Mouse (Mus musculus) adipocyte (in vitro differentiated cells): ENCODE measurements around the gene Tmem131.

Source experiments
- DNase-seq: peaks from one replicate; pipeline ENCODE4 v3.0.0-alpha.2; 2016; ENCODE audit warnings: low spot score

The Tmem131 gene

DNA sequence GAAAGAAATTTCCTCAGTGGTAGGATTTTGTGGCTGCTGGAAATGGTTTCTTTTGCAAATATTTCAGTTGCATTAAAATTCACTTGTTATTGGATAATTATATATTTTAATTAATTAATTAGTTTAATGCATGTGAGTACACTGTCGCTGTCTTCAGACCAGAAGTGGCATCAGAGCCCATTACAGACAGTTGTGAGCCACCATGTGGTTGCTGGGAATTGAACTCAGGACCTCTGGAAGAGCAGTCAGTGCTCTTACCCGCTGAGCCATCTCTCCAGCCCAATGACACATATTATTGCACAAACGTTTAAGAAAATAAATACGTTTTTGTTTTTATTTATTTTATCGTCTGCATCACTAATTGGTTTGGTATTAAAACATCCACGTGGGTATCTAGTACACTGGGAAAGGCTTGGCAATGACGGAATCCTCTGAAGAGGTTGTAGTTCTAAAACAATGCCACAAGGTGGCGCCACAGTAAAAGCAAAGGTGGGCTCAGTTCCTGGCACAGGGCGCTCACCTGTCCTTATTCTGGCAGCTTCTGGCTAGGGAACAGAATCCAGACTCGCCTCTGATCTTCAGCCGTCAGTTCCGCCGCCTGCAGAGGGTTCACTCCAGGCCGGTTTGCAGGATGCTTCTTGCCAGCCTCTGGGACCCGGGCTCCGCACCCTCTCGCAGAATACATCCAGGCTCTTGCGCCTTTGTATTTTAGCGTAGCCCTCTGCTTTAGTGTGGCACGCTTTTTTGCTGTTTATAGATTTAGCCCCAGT is 158.9 kb downstream of the Tmem131 start:
- peak; percentile 63 for DNase-seq

GRCm38 (mm10) chr1:36782476-36782875 is 161.0 kb downstream of the Tmem131 start:
- no peak for DNase-seq

GRCm38 (mm10) chr1:36780793-36781192 is 162.7 kb downstream of the Tmem131 start:
- no peak for DNase-seq

GRCm38 (mm10) chr1:36772198-36772934 is 171.1 kb downstream of the Tmem131 start:
- peak; percentile 4 for DNase-seq

DNA sequence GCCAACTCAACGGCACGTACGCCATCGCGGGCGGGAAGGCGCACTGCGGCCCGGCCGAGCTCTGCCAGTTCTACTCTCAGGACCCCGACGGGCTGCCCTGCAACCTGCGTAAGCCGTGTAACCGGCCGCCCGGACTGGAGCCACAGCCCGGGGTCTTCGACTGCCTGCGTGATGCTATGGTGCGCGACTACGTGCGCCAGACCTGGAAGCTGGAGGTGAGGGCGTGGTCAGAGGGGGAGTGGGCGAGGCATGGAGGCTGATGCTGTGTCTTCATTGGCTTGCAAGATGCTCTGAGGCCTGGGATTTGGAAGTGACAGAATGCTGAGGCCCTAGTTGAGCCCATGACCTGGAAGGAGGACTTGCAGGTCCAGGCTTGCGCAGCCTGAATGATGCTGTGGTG is 172.5 kb downstream of the Tmem131 start:
- DNase-seq = no peak

DNA sequence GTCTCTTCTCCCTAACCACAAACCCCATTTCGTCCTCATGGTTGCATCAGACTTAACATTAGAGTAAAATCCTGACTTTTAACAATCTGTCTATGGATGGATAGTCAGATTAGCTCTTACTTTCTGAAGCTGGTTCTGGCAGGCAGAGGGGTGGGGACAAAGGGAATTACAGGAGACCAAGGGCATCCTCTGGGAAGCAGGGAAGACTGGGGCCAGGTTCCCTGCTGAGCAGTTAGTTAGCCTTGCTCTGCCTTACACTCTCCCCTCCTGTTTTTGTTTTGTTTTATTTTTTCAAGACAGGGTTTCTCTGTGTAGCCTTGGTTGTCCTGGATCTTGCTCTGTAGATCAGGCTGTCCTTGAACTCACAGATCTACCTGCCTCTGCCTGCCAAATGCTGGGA is 173.5 kb downstream of the Tmem131 start:
- DNase-seq = no peak

DNA sequence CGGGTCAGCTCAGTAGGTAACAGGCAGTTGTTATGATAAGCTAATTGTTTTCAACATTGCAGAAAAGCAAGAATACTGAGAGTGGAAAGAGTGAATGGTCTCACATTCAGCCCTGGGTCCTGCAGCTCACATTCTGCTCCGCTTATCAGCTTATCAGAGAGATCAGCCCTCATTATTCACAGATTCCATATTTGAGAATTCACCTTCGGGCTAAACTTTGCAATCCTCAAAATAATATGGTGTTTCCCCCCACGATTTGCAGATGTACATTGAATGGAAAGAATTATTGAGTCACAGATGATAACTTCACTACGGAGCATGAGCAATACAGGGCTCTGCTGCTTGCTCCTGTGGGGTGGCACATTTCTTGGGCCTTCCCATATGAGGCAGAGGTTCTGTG is 174.7 kb downstream of the Tmem131 start:
- no peak for DNase-seq

GRCm38 (mm10) chr1:36767321-36767720 is 176.1 kb downstream of the Tmem131 start:
- DNase-seq = no peak

- DNase-seq = no peak
Measured at GRCm38 (mm10) chr1:36766431-36767205, 176.8 kb downstream of the Tmem131 start.

- no peak for DNase-seq
Measured at GRCm38 (mm10) chr1:36761568-36761967, 181.9 kb downstream of the Tmem131 start, which contains the start of gene Zap70. TSS of gene Zap70 (plus strand) at chr1:36761798.

DNA sequence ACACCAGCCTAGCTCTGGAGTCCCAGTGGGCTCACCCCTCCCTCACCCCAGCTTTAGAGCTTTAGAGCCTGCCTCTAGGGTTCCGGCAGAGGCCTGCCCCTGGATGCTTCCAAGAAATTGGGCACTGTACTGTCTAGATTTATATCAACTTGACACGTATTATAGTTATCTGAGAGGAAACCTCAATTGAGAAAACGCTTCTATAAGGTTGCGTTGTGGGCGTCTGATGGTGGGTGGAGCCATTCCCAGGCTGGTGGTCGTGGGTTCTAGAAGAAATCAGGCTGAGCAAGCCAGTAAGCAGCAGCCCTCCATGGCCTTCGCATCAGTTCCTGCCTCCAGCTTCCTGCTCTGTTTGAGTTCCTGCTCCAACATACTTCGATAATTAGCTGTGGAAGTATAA is 182.4 kb downstream of the Tmem131 start:
- DNase-seq = no peak

- no peak for DNase-seq
Measured at GRCm38 (mm10) chr1:36760401-36760800, 183.1 kb downstream of the Tmem131 start.

DNA sequence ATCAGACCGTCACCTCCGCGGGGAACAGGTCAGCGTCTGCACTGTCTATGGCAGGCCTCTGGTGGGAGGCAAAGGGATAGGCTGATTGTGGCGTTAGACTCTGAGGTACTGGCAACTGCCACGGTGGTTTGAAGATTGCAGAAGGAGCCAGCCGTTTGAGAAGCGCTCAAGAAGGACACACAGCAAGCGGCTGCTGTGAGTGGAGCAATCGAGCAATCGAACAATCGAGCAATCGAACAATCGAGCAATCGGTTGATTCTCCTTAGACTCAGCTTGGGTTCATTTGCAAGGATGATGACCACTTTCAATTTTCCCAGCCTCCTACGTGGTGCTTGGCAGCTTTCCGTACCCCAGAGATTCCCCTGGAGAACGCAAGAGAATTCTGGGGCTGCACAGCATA is 184.4 kb downstream of the Tmem131 start:
- DNase-seq = no peak

DNA sequence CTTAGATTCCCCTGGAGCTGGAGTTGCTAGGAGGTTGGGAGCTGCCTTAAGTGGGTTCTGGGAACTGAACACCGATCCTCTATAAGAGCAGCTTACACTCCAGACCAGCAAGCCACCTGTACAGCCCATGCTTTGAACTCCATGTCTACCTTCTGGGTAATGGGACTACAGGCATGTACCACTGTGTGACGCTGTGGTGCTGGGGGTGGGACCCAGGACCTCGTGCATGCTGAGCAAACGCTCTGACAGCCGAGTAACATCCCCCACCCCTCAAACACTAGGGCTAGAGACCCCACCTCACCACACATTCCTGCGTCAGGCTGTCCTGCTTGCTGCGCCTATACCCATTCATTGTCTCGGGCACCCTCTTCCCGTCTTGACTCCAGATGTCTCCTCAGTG is 184.9 kb downstream of the Tmem131 start:
- DNase-seq = no peak

DNA sequence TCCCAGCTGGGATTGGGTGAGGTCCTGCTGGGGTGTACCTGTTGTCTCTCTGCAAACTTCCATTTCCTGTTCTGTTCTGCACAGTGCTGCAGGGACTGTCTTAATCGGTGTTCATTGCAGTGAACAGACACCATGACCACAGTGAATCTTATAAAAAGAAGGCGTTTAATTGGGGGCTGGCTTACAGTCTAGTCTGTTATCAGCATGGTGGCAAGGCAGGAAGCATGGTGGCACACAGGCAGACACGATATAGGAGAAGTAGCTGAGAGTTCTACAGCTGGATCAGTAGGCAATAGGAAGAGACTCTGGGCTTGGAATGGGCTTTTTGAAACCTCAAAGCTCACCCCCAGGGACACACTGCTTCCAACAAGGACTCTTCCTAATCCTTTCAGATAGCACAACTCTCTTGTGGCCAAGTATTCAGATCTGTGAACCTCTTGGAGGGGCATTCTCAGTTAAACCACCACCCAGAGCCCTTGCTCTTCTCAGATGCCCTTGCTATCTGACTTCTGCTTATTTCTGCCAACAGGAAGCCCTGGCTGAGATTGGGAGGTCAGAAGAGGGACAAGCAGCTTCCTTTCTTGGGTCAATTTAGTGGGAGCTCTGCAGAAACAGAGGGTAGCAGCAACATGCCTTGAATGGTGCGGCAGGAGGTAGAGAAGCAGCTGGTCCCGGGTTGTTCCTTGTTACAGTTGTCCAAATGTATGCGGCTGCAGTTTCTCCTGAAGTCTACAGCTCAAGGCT is 189.4 kb downstream of the Tmem131 start:
- DNase-seq = no peak

GRCm38 (mm10) chr1:36746452-36746851 is 197.0 kb downstream of the Tmem131 start:
- no peak for DNase-seq

- no peak for DNase-seq
Measured at GRCm38 (mm10) chr1:36745661-36746060, 197.8 kb downstream of the Tmem131 start.

DNA sequence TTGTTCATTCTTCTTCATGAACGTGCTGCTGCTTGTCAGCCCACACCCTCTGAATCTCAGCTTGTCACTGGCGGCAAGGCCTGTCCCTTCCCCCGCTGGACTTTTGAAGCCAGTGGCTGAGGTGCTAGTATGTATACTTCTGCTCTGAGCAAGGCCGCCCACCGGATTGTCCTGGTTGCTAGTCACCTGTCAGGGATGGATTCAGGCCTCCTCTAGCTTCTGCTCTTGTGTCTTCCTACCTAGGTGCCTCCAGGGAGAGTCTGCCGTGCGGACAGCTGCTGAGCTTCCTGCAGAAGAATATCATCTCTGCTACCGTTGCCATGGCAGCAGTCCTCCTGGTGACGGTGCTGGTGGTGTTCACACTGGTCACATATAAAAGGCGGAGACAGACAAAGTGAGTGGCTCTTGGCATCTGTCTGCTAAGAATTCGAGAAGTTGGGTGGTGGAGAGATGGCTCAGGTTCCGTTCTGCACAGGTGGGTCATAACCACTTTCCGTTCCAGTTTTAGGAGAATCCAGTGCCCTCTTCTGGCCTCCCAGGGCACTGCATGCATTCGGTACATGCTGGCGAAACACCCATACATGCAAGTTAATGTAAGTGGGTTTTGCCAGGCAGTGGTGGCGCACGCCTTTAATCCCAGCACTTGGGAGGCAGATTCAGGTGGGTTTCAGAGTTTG is 199.1 kb downstream of the Tmem131 start:
- DNase-seq = peak; percentile 14

- no peak for DNase-seq
Measured at GRCm38 (mm10) chr1:36743046-36743445, 200.4 kb downstream of the Tmem131 start.
